Mouse (Mus musculus): ENCODE measurements around the gene U2af1.

The U2af1 gene

DNA sequence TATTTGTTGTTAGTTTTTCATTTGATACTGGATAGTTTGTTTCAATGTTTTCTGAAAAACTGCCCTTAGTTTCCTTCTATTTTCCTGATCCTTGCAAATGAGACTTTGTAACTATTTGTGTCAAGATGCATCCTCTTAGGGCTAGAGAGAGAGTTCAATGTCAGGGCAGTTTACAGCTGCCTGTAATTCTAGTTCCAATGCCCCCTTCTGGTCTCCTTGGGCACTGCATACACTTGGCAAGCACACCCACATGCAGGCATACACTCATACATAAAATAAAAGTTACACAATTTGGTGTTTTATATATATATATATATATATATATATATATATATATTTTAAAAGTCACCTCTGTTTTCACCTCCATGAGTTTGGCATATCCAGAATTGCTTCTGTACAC is 4.2 kb upstream of the U2af1 start:
- CTCF ChIA-PET = no interaction called here

DNA sequence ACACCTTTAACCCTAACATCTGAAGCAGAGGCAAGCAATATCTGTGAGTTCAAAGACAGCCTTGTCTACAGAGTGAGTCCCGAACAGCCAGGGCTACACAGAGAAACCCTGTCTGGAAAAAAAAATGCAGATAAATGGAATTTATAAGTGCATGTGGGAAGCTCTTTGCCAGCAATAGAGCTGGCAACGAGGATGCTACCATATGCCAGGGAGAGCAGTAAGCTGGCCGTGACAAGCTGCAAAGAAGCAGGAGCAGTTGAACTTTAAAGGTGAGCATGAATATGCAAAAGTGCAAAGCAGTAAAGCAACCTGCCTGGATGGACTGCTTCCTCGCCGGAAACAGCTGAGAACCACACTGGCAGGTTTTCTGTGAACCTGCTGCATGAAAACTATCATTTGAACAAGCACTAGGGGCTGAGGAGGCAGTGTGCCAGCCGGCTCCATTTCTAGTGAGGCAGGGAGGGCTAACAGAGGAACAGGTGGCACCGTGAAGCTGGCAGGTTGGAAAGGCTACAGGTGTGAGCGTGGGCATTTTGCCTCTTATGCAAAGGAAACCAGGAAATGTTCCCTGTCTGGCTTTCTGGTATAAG is 2.1 kb upstream of the U2af1 start:
- CTCF ChIA-PET = no interaction called here

DNA sequence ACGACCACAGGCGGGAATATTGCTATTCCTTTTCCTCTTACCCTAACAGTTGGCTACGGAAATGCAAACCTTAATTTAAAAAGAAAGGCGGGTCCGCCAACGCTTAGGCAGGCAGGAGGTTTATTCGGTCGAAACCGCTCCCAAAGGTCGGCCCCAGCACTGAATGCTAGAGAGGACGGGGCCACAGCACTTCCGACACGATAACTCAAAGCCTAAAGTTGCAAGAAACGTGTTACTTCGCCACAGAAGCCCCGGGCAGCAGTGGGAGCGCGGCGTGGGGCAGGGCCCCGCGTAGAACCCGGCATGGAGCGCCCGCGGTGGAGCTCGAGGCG is 590 bp downstream of the U2af1 start:
- CTCF ChIA-PET = no interaction called here

DNA sequence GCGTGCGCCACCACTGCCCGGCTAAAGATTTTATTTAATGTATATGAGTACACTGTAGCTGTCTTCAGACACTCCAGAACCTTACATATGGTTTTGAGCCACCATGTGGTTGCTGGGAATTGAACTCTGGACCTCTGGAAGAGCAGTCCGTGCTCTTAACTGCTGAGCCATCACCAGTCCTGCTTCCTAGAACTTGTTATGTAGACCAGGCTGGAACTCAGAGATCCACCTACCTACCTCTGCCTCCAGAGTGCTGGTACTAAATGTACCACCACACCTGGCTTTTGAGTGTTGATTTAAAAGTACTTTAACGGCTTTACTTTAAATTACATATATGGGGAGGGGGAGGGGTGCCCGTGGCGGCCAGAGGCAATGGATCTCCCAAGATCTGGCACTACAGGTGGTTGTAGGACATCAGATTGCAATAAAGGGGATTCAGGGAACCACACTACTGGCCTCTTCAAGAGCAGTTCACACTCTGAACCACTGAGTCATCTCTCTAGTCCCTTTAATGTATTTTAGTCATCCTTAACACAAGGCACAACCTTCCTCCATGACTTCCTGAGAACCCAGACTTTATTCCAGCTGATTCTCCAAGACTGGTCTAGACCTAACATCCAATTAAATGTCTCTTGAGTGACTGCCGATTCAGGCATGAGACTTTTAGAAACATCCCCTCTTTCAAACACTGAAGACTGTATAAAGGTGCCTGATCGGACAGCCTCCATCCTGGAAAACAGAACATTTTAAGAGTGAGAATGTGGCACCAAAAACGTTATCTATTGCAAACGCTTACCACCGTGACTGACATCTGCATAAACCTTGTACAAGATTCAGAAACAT is 1.3 kb downstream of the U2af1 start:
- CTCF ChIA-PET = interaction anchor here (0.6 kb wide), 1 partner anchor 36 kb away, joined by 5 read pairs; no protein-coding TSS in a partner anchor

DNA sequence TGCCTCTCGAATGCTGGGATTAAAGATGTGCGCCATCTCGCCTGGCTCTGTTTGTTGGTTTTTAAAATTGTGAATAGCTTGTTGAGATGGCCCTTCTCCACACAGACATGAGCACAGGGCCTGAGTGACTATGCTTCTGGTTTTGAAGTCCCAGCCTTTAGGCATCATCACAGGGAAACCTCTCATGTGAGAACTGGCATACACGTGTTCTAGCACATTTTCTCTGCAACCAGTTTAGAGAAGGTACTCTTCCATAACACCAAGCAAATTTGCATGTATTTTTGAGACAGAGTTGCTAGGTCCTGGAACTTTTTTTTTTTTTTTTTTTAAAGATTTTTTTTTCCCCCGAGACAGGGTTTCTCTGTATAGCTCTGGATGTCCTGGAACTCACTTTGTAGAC is 2.0 kb downstream of the U2af1 start:
- CTCF ChIA-PET = interaction anchor here (0.6 kb wide), 1 partner anchor 35 kb away, joined by 5 read pairs; no protein-coding TSS in a partner anchor

DNA sequence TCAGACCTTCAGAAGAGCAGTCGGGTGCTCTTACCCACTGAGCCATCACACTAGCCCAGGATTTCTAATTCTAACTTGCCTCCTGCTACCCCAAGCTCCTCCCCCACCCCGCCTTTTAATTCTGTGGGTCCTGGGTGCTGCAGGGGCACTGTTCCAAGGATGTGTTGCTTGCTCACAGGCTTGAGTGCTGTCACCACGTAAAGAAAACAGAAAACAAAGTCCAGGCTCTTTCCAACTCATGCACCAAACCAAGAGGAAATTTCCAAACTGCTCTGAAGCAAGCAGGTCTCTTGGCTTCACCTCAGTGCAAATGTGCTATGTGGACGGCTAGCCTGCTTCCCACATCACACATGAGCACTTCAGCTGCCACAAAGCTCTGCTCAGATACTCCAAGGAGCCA is 3.3 kb downstream of the U2af1 start:
- CTCF ChIA-PET = no interaction called here

DNA sequence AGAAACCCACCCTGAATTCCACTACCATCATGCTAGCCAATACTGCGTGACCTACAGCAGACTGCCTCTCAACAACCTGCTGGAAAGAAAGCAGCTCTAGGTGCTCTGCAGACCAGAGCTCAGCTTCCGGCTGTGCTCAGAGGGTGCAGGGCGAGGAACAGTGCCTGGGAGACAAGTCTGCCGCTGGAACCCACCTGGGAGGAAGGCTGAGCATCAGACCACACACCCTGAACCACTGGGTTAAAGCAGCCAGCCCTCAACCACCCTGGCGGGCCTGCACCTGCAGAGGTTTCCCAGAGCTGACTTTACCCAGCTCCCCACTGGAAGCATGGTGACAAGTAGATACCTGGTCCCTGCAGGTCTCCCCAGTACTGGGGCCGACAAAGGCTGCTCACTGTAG is 5.4 kb downstream of the U2af1 start:
- CTCF ChIA-PET = no interaction called here

DNA sequence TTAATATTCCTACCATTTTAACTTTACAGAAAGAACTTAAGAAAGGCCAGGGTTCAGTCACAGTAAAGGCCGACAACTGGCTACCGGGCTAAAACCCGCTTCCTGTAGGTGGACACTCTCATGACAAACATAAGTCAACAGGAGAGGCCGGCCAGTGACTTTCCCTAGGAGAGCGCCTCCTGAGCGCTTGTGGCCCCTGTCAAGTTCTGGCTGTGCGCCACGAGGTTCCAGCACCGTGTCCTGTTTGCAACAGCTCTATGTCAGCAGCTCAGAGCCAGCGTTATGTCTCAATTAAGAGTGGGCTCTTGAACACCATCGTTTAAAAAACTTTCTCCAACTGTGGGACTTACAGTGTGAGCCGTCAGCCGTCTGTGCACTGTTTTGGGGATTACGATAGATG is 6.5 kb downstream of the U2af1 start:
- CTCF ChIA-PET = no interaction called here

DNA sequence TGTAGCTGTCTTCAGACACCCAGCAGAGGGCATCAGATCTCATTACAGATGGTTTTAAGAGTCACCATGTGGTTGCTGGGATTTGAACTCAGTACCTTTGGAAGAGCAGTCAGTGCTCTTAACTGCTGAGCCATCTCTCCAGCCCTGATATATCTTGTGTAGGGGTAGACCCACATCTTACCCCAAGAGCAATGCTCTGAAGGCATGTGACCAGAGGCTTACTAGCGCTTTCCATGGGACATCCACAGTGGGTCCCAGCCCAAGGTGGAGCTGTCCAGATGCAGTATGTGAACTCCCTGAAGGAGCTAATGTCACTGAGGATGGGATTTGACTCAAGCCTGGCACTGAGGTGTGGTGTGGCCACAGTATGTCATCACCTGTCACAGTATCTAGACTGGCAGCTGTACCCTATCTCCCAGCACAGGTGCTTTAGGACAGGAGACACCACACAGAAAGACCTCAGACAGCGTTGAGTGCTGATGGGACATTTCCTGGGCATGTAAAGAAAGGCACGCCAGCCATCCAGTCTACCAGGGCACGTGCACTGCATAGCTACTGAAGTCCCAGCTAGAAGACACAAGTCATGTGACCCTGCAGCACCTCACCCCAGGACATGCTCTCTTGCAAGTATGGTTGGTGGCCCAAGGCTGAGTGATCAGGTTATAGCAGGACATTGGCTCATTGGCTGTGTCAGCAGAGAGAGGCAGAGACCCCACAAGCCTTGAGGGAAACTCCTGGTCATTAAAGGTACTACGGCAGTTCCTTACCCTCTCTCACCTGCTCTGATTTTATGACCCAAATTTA is 12.3 kb downstream of the U2af1 start:
- CTCF ChIA-PET = no interaction called here

DNA sequence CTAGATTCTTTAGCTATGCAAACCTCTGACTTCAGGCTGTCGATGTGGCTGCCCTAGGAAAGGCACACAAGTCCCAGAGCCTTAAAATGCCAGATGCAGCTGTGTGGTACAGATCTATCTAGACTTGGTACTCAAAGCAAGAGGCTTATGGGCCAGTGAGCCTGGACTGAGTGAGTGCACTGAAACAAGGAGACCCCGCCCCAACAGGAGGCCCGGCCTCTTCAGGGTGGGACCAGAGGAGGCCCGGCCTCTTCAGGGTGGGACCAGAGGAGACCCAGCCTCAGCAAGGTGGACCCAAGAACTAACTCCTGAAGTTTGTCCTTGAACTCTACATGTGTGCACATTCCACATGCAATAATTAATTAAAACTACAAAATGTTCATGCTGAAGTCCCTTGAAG is 15.8 kb downstream of the U2af1 start:
- CTCF ChIA-PET = no interaction called here

DNA sequence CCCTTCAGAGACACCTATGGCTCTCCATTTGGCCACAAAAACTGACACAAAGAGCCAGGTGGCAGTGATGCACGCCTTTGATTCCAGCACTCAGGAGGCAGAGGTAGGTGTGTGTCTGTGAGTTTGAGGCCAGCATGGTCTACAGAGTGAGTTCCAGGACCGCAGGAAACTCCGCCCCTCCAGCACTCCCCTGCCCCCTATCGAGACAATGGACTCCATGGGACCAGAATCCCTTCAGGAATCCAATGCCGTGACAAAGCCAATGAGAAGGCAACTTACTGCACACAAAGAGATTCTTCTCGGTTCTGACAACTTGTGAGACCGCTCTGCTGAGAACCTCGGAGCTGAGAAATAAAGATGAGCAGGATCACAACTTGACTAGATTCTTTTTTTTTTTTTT is 16.4 kb downstream of the U2af1 start:
- CTCF ChIA-PET = no interaction called here

DNA sequence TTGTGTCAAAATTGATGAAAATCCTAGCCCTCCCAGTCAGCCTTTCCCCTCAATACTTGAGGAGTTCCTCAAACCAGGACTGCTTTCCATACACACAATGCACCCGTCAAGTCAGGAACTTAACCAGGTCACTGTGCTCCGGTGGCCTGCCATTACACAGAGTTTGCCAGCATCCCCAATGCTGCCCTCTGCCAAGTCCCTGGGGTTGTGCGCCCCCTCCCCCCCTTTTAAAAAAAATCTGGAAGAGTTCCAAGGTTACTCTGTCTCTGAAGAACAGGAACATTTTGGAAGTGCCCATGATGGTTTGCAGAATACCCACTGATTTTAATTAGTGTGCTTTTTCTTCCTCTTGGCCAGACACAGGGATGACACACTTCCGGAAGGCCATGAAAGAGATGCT is 19.0 kb downstream of the U2af1 start:
- CTCF ChIA-PET = no interaction called here

DNA sequence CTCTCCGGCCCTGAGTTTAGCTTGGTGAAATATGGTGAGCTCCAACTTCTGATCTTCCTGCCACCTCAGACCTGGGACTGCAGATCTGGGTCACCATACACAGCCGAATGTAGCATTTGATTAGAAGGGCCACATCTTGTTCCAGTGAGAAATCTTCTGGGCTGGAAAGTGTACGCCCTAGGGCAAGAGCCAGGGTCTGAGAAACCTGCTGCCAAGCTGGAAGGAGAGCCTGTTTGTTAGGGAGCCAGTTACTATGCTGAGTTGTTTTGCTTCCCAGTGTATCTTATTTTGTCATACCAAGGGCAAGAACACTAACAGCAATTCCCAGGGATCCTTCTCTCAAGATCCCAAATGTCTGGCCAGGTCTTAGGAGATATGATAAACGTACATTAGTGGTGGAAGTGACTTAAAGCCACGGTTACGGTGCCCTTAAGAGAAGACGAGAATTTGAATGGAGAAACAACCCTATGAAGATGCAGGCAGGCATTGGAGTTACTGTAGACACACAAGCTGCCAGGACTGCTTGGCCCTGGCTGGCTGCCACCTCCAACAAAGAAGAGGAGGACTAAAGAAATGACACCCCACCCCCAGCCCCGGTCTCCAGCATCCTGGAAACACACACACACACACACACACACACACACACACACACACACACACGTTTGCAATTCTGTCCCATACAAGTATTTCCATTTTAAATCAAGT is 20.7 kb downstream of the U2af1 start:
- CTCF ChIA-PET = no interaction called here

DNA sequence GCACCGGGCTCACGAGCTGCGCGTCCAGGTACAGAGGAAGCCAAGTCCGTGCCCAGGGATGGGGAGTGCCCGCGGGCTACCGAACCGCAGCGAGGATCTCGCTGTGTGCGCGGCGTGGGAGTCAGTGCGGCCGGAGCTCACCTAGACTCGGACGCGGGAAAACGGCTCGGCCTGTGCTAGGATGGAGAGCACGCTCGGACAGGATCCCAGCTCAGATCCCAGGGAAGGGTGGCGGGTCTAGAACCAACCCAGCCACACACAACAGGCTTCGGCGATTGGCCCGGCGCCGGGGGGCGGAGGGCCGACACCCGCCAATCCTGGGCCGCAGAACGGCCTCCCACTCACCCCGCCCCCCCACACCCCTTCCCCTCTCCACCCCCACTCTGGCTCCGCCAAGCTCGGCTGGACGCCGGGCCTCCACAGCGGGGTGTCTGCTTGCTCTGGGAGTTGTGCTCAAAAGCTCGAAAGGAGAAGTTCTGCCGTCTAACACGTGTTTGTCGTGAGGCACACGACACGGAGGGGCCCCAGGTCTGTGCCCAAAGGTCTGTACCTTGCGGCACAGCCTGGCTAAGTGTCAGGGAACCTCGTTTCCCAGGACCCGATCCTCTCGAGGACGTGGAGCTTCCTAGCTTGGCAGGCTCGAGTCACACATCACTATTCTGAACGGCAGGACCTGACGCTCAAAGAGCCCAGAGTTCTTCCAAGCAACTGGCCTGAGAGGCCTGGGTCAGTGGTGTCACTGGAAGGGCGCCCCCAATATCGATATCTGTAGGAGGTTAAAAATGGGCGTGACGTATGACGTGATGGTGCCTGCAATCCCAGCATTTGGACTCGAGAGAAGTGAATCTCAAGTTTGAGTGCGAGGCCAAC is 21.5 kb downstream of the U2af1 start, which contains the start of gene Cbs:
Cbs (minus strand) TSS at position 297 of the 870 bp plus-strand sequence.
- CTCF ChIA-PET = no interaction called here

DNA sequence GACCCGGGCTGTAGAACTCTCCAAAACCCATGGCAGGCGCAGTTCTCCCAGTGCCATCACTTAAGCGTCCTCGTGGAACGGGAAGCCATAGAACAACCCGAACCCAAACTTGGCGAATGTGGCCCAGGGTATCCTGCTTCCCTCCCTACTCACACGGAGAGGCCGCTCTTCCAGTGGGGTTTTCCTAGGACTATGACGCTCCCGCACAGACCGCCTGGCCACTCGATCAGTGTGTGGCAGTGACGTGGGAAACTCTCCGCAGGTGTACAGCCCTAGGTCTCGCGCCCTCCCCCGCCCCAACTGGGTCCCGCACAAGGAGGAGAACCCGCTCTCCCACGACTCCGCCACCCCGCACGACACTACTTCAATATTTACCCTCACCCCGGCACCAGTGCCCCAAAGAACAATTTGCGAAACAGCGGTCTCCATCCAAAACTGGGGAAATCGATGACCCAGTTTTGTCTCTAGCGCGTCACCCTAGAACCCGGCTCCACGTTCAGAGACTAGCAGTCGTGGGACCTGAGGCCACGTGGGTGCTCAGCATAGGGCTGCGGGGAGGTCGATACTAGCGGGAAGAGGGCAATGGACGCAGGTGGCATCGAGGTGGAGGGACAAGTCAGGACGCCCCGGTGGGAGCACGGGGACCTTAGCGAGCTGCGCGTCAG is 22.3 kb downstream of the U2af1 start:
- CTCF ChIA-PET = no interaction called here

DNA sequence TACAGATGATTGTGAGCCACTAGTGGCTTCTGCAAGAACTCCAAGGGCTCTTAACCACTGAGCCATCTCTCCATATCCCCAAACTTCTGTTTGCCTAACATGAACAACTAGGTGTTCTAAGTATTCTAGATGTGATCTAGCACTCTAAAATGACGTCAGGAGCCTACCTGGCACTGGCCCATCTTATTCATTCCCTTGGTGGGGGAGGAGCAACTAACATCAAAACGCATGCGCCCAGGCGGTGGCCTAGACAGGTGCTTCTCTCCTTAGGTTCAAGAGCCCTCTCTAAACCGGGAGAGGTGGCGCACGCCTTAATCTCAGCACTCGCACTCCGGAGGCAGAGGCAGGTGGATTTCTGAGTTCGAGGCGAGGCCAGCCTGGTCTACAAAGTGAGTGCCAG is 22.9 kb downstream of the U2af1 start:
- CTCF ChIA-PET = no interaction called here

DNA sequence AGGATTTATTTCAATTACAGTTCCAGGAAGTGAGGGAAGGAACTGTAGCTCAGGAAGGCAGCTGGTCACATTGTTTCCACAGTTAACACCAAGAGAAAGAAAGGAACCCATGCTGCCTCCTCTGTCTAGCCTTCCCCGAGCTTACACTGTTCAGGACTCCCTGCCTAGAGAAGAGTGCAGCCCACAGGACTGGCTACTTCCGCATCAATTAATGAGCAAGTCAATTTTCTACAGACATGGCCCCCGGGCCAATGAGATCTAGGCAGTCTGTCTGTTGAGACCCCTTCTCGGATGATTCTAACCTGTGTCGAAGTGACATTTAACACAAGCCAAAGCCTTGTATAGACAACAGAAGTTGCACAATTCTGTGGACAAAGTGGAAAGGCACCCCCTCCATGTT is 23.8 kb downstream of the U2af1 start:
- CTCF ChIA-PET = no interaction called here

DNA sequence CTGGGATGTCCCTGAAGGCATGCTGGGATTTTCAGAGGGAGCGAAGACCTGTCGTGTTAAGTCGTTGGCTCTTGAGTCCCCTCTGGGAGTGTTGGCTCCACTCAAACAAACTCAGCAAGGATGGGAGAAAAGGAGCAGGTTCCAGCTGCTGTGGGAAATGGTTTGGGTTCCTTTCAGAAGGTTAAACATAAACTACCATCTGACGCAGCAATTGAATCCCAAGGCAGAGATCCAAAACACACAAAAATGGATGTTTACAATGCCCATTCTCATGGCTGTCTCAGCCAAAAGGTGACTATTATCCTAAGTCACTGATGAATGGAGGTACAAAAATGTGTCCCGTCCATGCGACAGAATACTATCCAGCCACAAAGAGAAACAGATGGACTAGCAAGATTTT is 25.7 kb downstream of the U2af1 start:
- CTCF ChIA-PET = no interaction called here

DNA sequence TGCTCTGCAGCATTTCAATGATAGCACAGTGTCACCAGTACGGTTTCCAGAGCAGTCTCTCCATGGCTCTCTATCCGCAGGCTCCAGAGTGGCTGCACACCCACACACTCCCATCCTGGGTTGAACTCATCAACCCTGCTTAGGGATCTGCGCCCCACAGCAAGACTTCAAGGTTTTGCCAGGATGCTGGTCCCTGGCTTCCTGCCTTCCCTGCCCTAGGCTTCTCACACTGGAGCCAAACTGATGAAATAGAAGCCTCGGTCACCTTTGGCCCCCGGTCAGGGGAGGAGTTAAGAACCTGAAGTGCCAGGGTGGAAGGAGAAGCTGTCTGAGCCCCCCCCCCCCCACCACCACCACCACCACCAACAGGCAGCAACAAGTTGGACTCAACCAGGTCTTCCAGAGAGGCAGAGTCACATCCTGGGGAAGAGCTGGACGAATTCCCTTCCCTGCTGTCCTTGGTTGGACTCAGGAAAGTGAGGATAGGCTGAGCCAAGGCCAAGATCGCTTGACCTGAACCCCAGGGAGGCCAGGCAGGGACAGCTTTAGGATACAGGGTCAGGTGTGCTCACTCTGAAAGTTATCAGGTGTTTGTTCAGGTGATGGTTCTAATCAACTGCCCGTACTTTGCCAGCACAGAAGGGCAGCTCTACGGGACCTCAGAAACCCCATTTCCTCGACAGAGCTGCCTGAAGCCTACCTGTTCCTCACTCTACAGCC is 27.5 kb downstream of the U2af1 start:
- CTCF ChIA-PET = no interaction called here

DNA sequence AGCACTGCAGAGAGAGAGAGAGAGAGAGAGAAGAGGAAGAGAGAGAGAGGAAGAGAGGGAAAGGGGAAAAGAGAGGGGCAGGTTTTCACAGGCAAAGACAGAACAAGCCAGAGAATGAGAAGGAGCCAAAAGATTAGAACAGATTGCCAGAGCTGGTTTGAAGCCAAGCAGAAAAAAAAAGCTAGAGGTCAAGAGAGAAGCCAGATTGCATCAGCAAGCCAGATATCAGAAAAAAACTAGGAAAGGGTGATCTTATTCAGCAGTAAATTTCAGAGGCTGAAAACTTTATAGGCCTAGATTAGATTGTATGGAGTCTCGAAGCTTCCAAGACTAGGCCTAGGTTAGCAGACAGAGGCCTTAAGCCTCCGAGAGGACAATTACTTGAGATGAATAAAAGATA is 30.7 kb downstream of the U2af1 start:
- CTCF ChIA-PET = interaction anchor here (0.6 kb wide), 1 partner anchor 399 kb away, joined by 3 read pairs; no protein-coding TSS in a partner anchor

Data from spleen, embryonic (tissue).